Mouse (Mus musculus): ENCODE measurements at regions not wholly inside any gene's neighbourhood (a gene's known extent, or its start where the extent isn't known, plus 50 kb on each side); places are given as distances from the start of the nearest gene placed in this dataset.
A peak's percentile ranks its signal among the peaks of the same experiment; 100 is the strongest.

DNA sequence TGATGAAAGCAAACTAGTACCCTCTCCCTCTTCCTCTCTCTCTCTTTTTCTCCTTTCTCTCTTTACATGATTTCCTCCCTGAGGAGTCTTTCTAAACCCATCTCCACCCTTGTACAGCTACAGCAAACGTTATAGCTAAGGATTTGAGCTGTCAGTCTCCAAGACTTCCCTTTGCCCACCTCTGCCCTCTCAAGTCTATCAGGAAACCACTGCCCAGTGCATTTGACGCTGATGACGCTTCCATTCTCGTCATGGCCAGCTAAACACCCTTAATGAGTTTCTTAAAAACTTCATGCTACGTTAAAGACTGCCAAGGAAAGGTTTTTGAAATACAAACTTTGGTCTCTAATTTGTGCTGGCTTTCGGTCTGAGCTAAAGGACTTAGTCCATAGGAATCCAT lies 99.0 kb upstream of the Bach2 start:
- H3K36me3 ChIP-seq (ENCODE audit: control insufficient read depth, insufficient read depth, low read length) = no peaks in the 10 kb centered on the region
- H3K4me3 ChIP-seq (ENCODE audit: low read depth, low read length) = no peak overlapping the region
- H3K4me1 ChIP-seq (replicated peaks; ENCODE audit: control insufficient read depth, insufficient read depth, low read length) = no peaks in the 10 kb centered on the region
- H3K4me2 ChIP-seq (replicated peaks; ENCODE audit: low read depth, low read length) = no peak overlapping the region
- no peak overlapping the region for H3K9ac ChIP-seq (ENCODE audit: low read depth, low read length)
- H3K9me3 ChIP-seq (ENCODE audit: control insufficient read depth, low read length) = no peaks in the 10 kb centered on the region
- H3K27me3 ChIP-seq (ENCODE audit: control insufficient read depth, insufficient read depth, low read length) = no peaks in the 10 kb centered on the region
- no peak for DNase-seq (ENCODE audit: low spot score)
- WGBS = 82% methylated on average over 6 of the region's 6 CpGs
- no peak for ATAC-seq (ENCODE audit: low FRiP score)
- H3K27ac ChIP-seq (ENCODE audit: low read depth, low read length) = no peak overlapping the region

DNA sequence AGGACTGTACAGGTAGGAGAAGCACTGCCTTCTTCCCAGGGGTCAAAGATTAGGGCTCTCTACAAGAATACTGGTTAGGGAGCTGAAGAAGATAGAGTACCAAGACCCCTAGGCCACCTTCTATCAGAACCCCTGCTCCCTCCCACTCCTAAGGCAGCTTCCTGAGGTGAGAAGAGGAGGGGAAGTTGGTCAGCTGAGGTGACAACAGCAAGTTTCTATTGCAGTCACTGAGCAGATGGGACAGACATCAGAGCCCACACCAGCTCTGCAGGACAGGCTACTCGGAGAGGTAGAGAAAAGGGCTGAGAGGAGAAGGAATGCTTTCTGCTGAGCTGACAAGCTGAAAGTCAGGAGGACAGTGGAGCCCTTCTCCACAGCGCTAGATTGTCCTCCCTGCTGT lies 98.5 kb upstream of the Bach2 start:
- DNase-seq (ENCODE audit: low spot score) (no peak), ATAC-seq (ENCODE audit: low FRiP score) (no peak)
- Histone ChIP-seq H3K4me3 (ENCODE audit: low read depth, low read length) (no peak overlapping the region), H3K4me1 (replicated peaks; ENCODE audit: control insufficient read depth, insufficient read depth, low read length) (no peaks in the 10 kb centered on the region), H3K9me3 (ENCODE audit: control insufficient read depth, low read length) (no peaks in the 10 kb centered on the region), H3K4me2 (replicated peaks; ENCODE audit: low read depth, low read length) (no peak overlapping the region), H3K36me3 (ENCODE audit: control insufficient read depth, insufficient read depth, low read length) (no peaks in the 10 kb centered on the region), H3K27ac (ENCODE audit: low read depth, low read length) (no peak overlapping the region), H3K9ac (ENCODE audit: low read depth, low read length) (no peak overlapping the region), H3K27me3 (ENCODE audit: control insufficient read depth, insufficient read depth, low read length) (no peaks in the 10 kb centered on the region)
- WGBS = 80% methylated on average over 2 of the region's 2 CpGs

DNA sequence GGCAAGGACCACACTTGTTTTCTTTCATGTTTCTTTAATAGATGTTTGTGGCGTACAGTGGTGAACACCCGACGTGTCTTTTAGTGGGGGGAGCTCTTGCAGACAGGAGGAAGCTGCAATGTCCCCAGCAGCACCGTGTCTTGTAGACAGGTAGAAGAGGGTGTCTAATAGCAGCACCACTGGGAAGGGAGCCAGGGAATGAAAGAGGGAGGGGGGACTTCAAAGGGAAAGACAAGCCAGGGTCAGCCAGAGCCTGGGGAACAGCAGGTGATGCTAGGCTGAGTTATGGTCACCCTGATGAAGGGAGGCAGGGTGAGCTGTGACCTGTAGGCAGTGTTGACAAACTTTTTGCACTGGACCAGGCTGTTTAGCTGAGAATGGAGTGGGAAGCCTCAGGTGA lies 96.4 kb upstream of the Bach2 start:
- H3K27me3 ChIP-seq (ENCODE audit: control insufficient read depth, insufficient read depth, low read length) = no peaks in the 10 kb centered on the region
- H3K9ac ChIP-seq (ENCODE audit: low read depth, low read length) = no peak overlapping the region
- 76% methylated on average over 4 of the region's 4 CpGs for WGBS
- no peak overlapping the region for H3K4me3 ChIP-seq (ENCODE audit: low read depth, low read length)
- DNase-seq (ENCODE audit: low spot score) = no peak
- H3K36me3 ChIP-seq (ENCODE audit: control insufficient read depth, insufficient read depth, low read length) = no peaks in the 10 kb centered on the region
- no peaks in the 10 kb centered on the region for H3K9me3 ChIP-seq (ENCODE audit: control insufficient read depth, low read length)
- H3K4me2 ChIP-seq (replicated peaks; ENCODE audit: low read depth, low read length) = no peak overlapping the region
- no peak overlapping the region for H3K27ac ChIP-seq (ENCODE audit: low read depth, low read length)
- no peaks in the 10 kb centered on the region for H3K4me1 ChIP-seq (replicated peaks; ENCODE audit: control insufficient read depth, insufficient read depth, low read length)
- ATAC-seq (ENCODE audit: low FRiP score) = no peak

DNA sequence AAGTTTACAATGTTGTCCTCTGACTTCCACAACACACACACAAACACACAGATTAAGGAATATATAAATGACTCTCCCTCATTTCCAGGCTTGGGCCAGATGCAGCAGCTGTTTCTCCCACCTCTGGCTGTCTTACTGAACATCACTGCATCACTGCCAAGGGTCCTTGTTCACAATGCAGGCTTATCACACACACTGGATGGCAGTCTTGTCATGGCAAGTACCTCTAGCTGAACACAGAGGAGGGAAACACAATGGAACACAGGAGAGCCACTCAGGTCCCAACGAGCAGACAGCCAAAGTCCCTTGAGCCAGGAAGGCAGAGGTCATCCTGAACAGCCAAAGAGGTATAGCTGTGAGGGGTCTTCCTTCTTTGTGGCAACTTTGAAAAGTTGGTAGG lies 91.5 kb upstream of the Bach2 start:
- ATAC-seq (ENCODE audit: low FRiP score) = no peak
- Histone ChIP-seq H3K4me1 (replicated peaks; ENCODE audit: control insufficient read depth, insufficient read depth, low read length) (no peaks in the 10 kb centered on the region), H3K4me2 (replicated peaks; ENCODE audit: low read depth, low read length) (no peak overlapping the region), H3K9me3 (ENCODE audit: control insufficient read depth, low read length) (no peaks in the 10 kb centered on the region), H3K9ac (ENCODE audit: low read depth, low read length) (no peak overlapping the region), H3K27ac (ENCODE audit: low read depth, low read length) (no peak overlapping the region), H3K36me3 (ENCODE audit: control insufficient read depth, insufficient read depth, low read length) (no peaks in the 10 kb centered on the region), H3K27me3 (ENCODE audit: control insufficient read depth, insufficient read depth, low read length) (no peaks in the 10 kb centered on the region), H3K4me3 (ENCODE audit: low read depth, low read length) (no peak overlapping the region)
- 63% methylated on average over 1 of the region's 1 CpGs for WGBS
- DNase-seq (ENCODE audit: low spot score) = no peak

DNA sequence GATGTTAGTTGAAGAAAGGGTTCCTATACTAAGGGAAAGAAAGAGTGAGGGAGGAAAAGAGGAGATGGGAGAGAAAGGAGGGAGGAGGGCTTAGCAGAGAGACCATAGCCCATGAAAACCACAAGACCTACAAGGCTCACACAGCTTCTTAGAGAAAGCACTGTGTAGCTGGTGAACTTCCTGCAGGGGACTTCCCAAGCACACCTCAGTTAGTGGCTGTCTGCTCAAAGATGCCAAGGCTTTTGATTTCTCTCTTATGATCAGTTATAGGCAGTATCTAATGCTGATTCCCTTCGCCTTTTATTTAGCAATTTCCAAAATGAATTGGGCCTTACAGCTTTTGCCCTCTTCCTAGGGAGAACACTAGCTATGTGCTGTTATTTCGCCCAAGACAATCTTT lies 90.0 kb upstream of the Bach2 start:
- DNase-seq (ENCODE audit: low spot score) (no peak), ATAC-seq (ENCODE audit: low FRiP score) (no peak)
- H3K4me3 ChIP-seq (ENCODE audit: low read depth, low read length) = no peak overlapping the region
- no peaks in the 10 kb centered on the region for H3K36me3 ChIP-seq (ENCODE audit: control insufficient read depth, insufficient read depth, low read length)
- no peak overlapping the region for H3K27ac ChIP-seq (ENCODE audit: low read depth, low read length)
- no peak overlapping the region for H3K9ac ChIP-seq (ENCODE audit: low read depth, low read length)
- no peaks in the 10 kb centered on the region for H3K27me3 ChIP-seq (ENCODE audit: control insufficient read depth, insufficient read depth, low read length)
- no peaks in the 10 kb centered on the region for H3K4me1 ChIP-seq (replicated peaks; ENCODE audit: control insufficient read depth, insufficient read depth, low read length)
- 87% methylated on average over 2 of the region's 2 CpGs for WGBS
- H3K4me2 ChIP-seq (replicated peaks; ENCODE audit: low read depth, low read length) = no peak overlapping the region
- no peaks in the 10 kb centered on the region for H3K9me3 ChIP-seq (ENCODE audit: control insufficient read depth, low read length)

DNA sequence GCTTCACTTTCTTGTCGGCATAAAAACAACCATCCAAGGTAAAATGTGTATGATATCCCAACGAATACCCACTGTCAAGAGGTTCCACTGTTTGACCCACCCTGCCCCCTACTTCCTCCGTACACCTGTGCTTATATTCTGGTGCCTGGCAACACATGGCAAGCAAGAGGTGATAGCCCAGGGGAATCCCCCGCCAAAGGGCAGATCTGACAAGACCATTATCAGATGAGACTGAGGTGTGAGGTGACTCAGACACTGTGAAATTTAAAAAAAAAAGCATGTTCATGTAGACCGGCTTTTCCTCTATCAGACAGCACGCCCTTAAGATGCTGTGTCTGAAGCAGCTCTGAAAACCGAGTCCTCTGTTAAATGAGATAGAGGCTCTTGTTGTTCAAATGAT lies 89.4 kb upstream of the Bach2 start:
- Histone ChIP-seq H3K27ac (ENCODE audit: low read depth, low read length) (no peak overlapping the region), H3K27me3 (ENCODE audit: control insufficient read depth, insufficient read depth, low read length) (no peaks in the 10 kb centered on the region), H3K36me3 (ENCODE audit: control insufficient read depth, insufficient read depth, low read length) (no peaks in the 10 kb centered on the region), H3K4me2 (replicated peaks; ENCODE audit: low read depth, low read length) (no peak overlapping the region), H3K4me3 (ENCODE audit: low read depth, low read length) (no peak overlapping the region), H3K9me3 (ENCODE audit: control insufficient read depth, low read length) (no peaks in the 10 kb centered on the region), H3K4me1 (replicated peaks; ENCODE audit: control insufficient read depth, insufficient read depth, low read length) (no peaks in the 10 kb centered on the region), H3K9ac (ENCODE audit: low read depth, low read length) (no peak overlapping the region)
- no peak for ATAC-seq (ENCODE audit: low FRiP score)
- 85% methylated on average over 7 of the region's 7 CpGs for WGBS
- DNase-seq (ENCODE audit: low spot score) = no peak

DNA sequence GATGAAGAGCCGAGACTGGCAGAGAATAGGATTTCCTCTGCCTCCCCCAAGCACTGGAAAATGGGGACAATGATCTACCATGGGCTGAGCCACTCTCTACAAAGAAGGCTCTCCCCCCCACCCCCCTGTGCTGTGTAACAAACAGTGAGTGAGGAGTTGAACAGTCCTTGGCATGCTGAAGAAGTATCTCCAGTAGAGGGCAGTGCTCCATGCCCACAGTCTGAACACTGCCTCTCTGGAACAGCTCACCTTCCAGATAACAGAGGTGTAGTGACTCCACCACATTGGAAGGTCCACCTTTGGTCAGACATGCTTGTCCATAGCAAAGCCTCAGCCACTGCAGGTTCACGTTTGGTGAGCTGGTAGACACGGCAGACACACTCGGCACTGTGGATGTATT lies 85.2 kb upstream of the Bach2 start:
- Histone ChIP-seq H3K27ac (ENCODE audit: low read depth, low read length) (no peak overlapping the region), H3K4me1 (replicated peaks; ENCODE audit: control insufficient read depth, insufficient read depth, low read length) (no peaks in the 10 kb centered on the region), H3K36me3 (ENCODE audit: control insufficient read depth, insufficient read depth, low read length) (no peaks in the 10 kb centered on the region), H3K9ac (ENCODE audit: low read depth, low read length) (no peak overlapping the region), H3K9me3 (ENCODE audit: control insufficient read depth, low read length) (no peaks in the 10 kb centered on the region), H3K4me2 (replicated peaks; ENCODE audit: low read depth, low read length) (no peak overlapping the region), H3K27me3 (ENCODE audit: control insufficient read depth, insufficient read depth, low read length) (no peaks in the 10 kb centered on the region), H3K4me3 (ENCODE audit: low read depth, low read length) (no peak overlapping the region)
- ATAC-seq (ENCODE audit: low FRiP score) (peak; percentile 67), DNase-seq (ENCODE audit: low spot score) (peak; percentile 53)
- 83% methylated on average over 4 of the region's 4 CpGs for WGBS

DNA sequence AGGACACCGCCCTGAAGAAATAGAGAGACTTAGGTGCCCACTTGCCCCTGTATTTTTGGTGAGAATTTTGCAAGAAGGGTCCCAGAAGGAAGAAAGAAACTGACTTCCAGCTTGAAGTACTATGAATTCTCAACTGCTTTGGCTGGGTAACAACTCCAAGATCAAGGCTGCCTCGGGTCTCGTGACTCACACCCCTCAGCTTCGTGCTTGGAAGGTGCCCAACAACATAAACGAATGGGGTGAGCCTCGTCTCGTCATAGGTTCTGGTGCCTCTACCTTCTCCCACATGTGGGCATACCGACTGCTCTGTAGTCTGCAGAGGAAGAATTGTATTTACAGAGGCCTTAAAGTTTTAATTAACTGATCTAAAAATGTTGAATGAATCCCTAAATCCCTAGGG lies 81.6 kb upstream of the Bach2 start:
- no peaks in the 10 kb centered on the region for H3K4me1 ChIP-seq (replicated peaks; ENCODE audit: control insufficient read depth, insufficient read depth, low read length)
- no peak overlapping the region for H3K9ac ChIP-seq (ENCODE audit: low read depth, low read length)
- DNase-seq (ENCODE audit: low spot score) (no peak), ATAC-seq (ENCODE audit: low FRiP score) (no peak)
- no peaks in the 10 kb centered on the region for H3K9me3 ChIP-seq (ENCODE audit: control insufficient read depth, low read length)
- H3K27ac ChIP-seq (ENCODE audit: low read depth, low read length) = no peak overlapping the region
- no peak overlapping the region for H3K4me2 ChIP-seq (replicated peaks; ENCODE audit: low read depth, low read length)
- 86% methylated on average over 8 of the region's 8 CpGs for WGBS
- H3K27me3 ChIP-seq (ENCODE audit: control insufficient read depth, insufficient read depth, low read length) = no peaks in the 10 kb centered on the region
- no peak overlapping the region for H3K4me3 ChIP-seq (ENCODE audit: low read depth, low read length)
- no peaks in the 10 kb centered on the region for H3K36me3 ChIP-seq (ENCODE audit: control insufficient read depth, insufficient read depth, low read length)

DNA sequence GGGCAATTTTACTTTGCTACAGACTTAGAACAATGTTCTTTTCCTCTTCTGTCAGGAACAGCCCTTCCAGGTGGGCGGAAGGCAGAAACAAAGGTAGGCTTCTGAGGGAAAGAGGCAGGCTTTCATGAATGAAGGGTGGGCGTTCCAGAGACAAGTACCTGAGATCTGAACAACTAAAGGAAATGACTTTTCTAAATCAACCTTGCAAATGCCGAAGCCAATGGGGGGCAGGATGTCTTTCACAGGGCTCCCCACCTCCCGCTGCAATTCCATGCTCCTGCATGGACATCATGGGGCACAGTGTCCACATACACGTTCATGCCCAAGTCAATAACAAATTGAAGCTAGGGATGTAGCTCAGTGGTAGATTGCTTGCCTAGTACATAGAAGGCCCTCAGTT lies 80.2 kb upstream of the Bach2 start:
- H3K36me3 ChIP-seq (ENCODE audit: control insufficient read depth, insufficient read depth, low read length) = no peaks in the 10 kb centered on the region
- H3K27ac ChIP-seq (ENCODE audit: low read depth, low read length) = no peak overlapping the region
- no peaks in the 10 kb centered on the region for H3K9me3 ChIP-seq (ENCODE audit: control insufficient read depth, low read length)
- no peak overlapping the region for H3K4me3 ChIP-seq (ENCODE audit: low read depth, low read length)
- no peak overlapping the region for H3K9ac ChIP-seq (ENCODE audit: low read depth, low read length)
- no peak overlapping the region for H3K4me2 ChIP-seq (replicated peaks; ENCODE audit: low read depth, low read length)
- no peaks in the 10 kb centered on the region for H3K27me3 ChIP-seq (ENCODE audit: control insufficient read depth, insufficient read depth, low read length)
- no peaks in the 10 kb centered on the region for H3K4me1 ChIP-seq (replicated peaks; ENCODE audit: control insufficient read depth, insufficient read depth, low read length)
- no peak for ATAC-seq (ENCODE audit: low FRiP score)
- no peak for DNase-seq (ENCODE audit: low spot score)
- 50% methylated on average over 5 of the region's 5 CpGs for WGBS
